Mouse (Mus musculus) liver, embryonic 14.5 days (tissue): ENCODE results near the gene Lrrc8d. TPM values are rescaled to one million over a fixed set of nuclear protein-coding genes. Genes with fewer than 3 reads are reported as not detected.

Source experiments
- ATAC-seq: fragments of 200-750 bp; cut with Nextera tagmentation; 2 replicates; pipeline ENCODE4 v1.8.0; 2017; ENCODE audit warnings: moderate number of reproducible peaks, mild to moderate bottlenecking, moderate library complexity; ENCODE audit not compliant: insufficient read depth
- DNase-seq, 3 experiments: peaks; one replicate each; pipeline ENCODE4 v3.0.0-alpha.2; 2012 to 2013; ENCODE audit warnings: low read depth in 3 of 3, low spot score in 3 of 3
- H3K27ac ChIP-seq: fragments of 300-500 bp; sonication (generic); 2 replicates; pipeline ENCODE4 v1.5.1; 2014; ENCODE audit warnings: moderate library complexity, mild to moderate bottlenecking, control low read depth, inconsistent platforms
- H3K27me3 ChIP-seq: fragments of 300-500 bp; sonication (generic); 2 replicates; pipeline ENCODE4 v1.6.1; 2014; ENCODE audit warnings: mild to moderate bottlenecking, low read length, moderate library complexity; ENCODE audit not compliant: control insufficient read depth, insufficient read depth
- H3K36me3 ChIP-seq: fragments of 300-500 bp; sonication (generic); replicated peaks from 2 replicates; pipeline ENCODE4 v1.6.1; 2014; ENCODE audit warnings: low read depth; ENCODE audit not compliant: control insufficient read depth, insufficient read depth
- H3K4me1 ChIP-seq, 2 experiments: fragments of 200-500 bp in 1 of 2; fragments of 300-500 bp in 1 of 2; sonication (generic) in 1 of 2; replicated peaks; 2 replicates each; pipeline ENCODE4 v1.6.1; 2012 to 2014; ENCODE audit warnings: antibody characterized with exemption in 1 of 2, inconsistent platforms in 1 of 2, low read length in 1 of 2; ENCODE audit not compliant: control insufficient read depth in 2 of 2, insufficient read depth in 2 of 2
- H3K4me2 ChIP-seq: fragments of 300-500 bp; sonication (generic); 2 replicates; pipeline ENCODE4 v1.6.1; 2014; ENCODE audit warnings: low read depth, mild to moderate bottlenecking, control low read depth, moderate library complexity
- H3K4me3 ChIP-seq, 2 experiments: fragments of 200-500 bp in 1 of 2; fragments of 300-500 bp in 1 of 2; sonication (generic) in 1 of 2; 2 replicates each; pipeline ENCODE4 v1.5.1; 2012 to 2014; ENCODE audit warnings: low read depth in 2 of 2, low read length in 2 of 2, mild to moderate bottlenecking in 2 of 2, control low read depth in 1 of 2, inconsistent platforms in 1 of 2, moderate library complexity in 1 of 2; ENCODE audit not compliant: insufficient read depth in 1 of 2
- H3K9ac ChIP-seq: fragments of 300-500 bp; sonication (generic); replicated peaks from 2 replicates; pipeline ENCODE4 v1.6.1; 2014; ENCODE audit warnings: mild to moderate bottlenecking, control low read depth, moderate library complexity
- H3K9me3 ChIP-seq: fragments of 300-500 bp; sonication (generic); 2 replicates; pipeline ENCODE4 v1.6.1; 2016; ENCODE audit warnings: low read length, mixed read lengths; ENCODE audit not compliant: control insufficient read depth
- CTCF ChIP-seq: IDR thresholded peaks from 2 replicates; pipeline ENCODE4 v1.5.1; 2016; ENCODE audit warnings: antibody characterized with exemption, low read depth, control low read depth
- EP300 ChIP-seq: IDR thresholded peaks from 2 replicates; pipeline ENCODE4 v1.6.1; 2016; ENCODE audit warnings: antibody characterized with exemption, low read depth
- WGBS: fragments of 180-500 bp; shearing (Covaris S2); extraction: QIAGEN DNeasy Blood & Tissue Kit; methylation state at CpG from one replicate; pipeline ENCODE4 v1.1.7; 2014; ENCODE audit not compliant: insufficient replicate concordance; 5-methylcytosine and 5-hydroxymethylcytosine counted together
- polyA plus RNA-seq, 2 experiments: library from polyadenylated mRNA; depleted of rRNA in 1 of 2; stranded (reverse) in 1 of 2; unstranded in 1 of 2; fragments of >200 nt; fragmentation: Nextera tagmentation in 1 of 2; extraction: Ambion mirVana in 1 of 2; gene quantifications; 2 replicates each; pipeline versions ENCODE4 v1.2.1 to v1.2.3; 2012 to 2014

The Lrrc8d gene
- polyA plus RNA-seq, 2 experiments, result 3.3 to 7.8 TPM

DNA sequence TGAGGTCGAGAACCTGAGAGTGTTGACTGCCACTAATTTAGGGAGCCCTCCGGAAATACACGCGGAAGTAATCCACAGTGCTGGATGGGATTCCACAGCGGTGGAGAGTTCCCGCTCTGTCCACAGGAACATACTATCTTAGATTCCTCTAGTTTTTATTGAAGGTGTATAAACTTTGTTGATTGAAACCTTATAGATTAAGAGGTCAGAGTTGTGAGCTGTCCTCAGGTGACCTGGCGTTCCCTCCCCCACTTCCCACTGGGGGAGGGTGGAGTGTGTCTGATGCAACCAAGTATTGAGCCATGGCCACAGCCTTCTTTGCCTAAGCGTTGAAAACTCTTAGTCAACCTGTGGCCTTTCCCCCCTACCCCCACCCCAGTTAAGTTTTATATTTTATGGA lies 2.1 kb downstream of the Lrrc8d start:
- Histone ChIP-seq H3K36me3 (no peaks in the 10 kb centered on the region), H3K27ac (no peak overlapping the region), H3K4me1 (peaks cover 13 to 33% of the 10 kb centered on the region in 2 experiments), H3K9ac (no peak overlapping the region), H3K27me3 (peaks cover 9% of the 10 kb centered on the region; the same call in 1 of the 2 replicates), H3K9me3 (no peaks in the 10 kb centered on the region), H3K4me3 (no peak overlapping the region), H3K4me2 (peak overlapping the region; percentile 93; the same call in 1 of the 2 replicates)
- peak in 1 of 3 experiments; percentile 31 for DNase-seq
- WGBS, result 52% methylated on average over 8 of the region's 8 CpGs
- TF ChIP-seq CTCF (no peak), EP300 (no peak; the same call in 1 of the 2 replicates)
- ATAC-seq, result no peak

DNA sequence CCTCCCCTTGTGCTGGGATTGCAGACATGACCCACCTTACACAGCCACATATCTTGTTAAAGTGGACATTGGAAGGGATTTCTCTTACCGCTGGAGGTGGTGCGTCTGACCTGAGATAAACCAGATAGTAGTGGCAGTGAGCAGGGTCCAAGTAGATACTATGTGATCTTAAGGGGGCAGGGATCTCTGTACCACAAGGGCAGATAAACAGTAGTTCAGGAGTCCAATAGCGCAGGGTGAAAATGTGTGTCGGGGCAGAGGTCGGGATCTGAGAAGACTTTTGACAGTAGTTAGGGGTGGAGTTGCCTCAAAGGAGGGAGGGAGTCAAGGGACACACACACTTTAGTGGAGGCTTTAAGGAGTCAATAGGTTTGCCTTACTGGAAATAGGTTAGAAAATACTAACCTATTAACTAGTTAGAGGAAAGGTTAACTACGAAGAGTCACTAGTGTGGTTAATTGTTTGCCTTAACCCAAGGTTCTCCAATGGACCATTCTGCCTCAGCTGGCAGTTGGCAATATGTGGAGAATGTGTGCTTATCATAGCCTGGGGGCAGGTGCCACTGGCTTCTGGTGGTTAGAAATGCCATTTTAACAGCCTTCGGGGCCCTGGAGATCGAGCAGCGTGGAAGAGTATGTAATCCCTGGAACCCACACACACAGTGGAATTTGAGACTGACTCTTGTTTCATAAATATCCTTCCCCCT lies 3.0 kb downstream of the Lrrc8d start:
- 25% methylated on average over 9 of the region's 9 CpGs for WGBS
- Histone ChIP-seq H3K9me3 (no peaks in the 10 kb centered on the region), H3K27ac (no peak overlapping the region), H3K9ac (no peak overlapping the region), H3K27me3 (peaks cover 9% of the 10 kb centered on the region; the same call in 1 of the 2 replicates), H3K36me3 (no peaks in the 10 kb centered on the region), H3K4me1 (peaks cover 13 to 33% of the 10 kb centered on the region in 2 experiments), H3K4me3 (no peak overlapping the region), H3K4me2 (peak overlapping the region; percentile 14; the same call in 1 of the 2 replicates)
- ATAC-seq, result no peak
- no peak for DNase-seq
- TF ChIP-seq CTCF, result no peak
- 0 out of 2 replicates have a peak, but pooled peaks have one; percentile 17 for TF ChIP-seq EP300

DNA sequence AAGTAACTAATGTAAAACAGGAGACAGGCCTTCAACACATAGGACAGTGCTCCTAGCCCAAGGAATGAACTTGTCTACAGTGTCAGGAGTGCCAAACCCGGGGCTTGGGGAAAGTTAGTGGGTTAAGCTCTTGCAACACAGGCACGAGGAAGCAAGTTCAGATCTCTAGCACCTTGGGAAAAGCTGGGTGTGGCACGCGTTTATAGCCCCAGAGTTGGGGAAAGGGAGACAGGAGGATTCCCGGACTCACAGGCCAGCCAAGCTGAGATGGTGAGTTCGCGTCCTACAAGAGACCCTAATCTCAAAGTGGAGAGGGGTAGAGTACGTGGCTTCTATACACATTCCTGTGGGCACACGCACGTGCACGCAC lies 3.5 kb downstream of the Lrrc8d start:
- no peak for ATAC-seq
- Histone ChIP-seq H3K27ac (no peak overlapping the region), H3K4me2 (no peak overlapping the region), H3K27me3 (peaks cover 9% of the 10 kb centered on the region; the same call in 1 of the 2 replicates), H3K36me3 (no peaks in the 10 kb centered on the region), H3K4me1 (peaks cover 13 to 33% of the 10 kb centered on the region in 2 experiments), H3K9ac (no peak overlapping the region), H3K9me3 (no peaks in the 10 kb centered on the region), H3K4me3 (no peak overlapping the region)
- 70% methylated on average over 11 of the region's 11 CpGs for WGBS
- TF ChIP-seq CTCF (no peak), EP300 (no peak)
- no peak for DNase-seq

DNA sequence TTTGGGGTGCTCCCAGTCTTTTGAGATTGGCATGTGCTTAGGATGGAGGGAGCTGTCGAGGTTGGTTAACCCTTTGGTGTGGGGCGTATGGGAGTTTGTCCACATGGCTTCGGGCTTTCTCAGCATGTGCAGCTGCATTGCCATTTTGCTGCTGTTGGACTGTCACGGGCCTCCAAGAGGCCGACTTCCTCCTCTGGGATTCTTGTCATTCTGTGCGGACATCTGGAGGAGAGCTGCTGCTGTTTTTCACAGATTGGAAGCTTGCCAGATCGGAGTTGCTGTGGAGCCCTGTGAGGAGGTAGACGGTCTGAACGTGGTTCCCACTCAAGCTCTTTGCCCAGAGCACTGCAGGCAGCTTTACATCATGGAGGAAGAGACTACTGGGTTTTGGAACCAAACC lies 4.8 kb downstream of the Lrrc8d start:
- Histone ChIP-seq H3K27ac (no peak overlapping the region), H3K4me2 (no peak overlapping the region), H3K9me3 (no peaks in the 10 kb centered on the region), H3K4me1 (peaks cover 13 to 30% of the 10 kb centered on the region in 2 experiments), H3K27me3 (peaks cover 3% of the 10 kb centered on the region; the same call in 1 of the 2 replicates), H3K9ac (no peak overlapping the region), H3K4me3 (no peak overlapping the region), H3K36me3 (no peaks in the 10 kb centered on the region)
- ATAC-seq (no peak), DNase-seq (no peak)
- WGBS, result 59% methylated on average over 9 of the region's 9 CpGs
- TF ChIP-seq CTCF, result no peak
- no peak for TF ChIP-seq EP300

DNA sequence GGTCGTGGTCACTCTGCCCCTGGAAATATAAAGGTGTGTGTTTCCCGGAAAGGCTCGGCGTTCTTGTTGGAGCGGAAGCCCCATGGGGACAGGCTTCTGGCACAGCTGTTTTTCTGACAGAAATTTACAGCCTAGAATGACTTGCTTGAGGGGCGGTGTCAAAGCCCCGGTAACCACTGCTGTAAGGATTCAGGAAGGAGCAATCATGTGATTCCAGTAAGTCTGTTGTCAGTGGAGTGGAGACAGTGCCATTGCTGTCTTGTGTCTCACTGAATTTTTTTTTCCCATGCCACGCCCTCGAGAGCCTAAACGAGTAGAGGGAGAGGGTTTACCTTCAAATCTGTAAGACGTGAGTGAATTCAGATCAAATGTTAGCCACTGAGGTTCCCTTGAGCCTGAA lies 6.9 kb downstream of the Lrrc8d start:
- no peaks in the 10 kb centered on the region for H3K27me3 ChIP-seq
- no peak overlapping the region for H3K9ac ChIP-seq
- H3K4me3 ChIP-seq, result no peak overlapping the region
- peaks cover 8 to 27% of the 10 kb centered on the region in 2 experiments for H3K4me1 ChIP-seq
- 33% methylated on average over 11 of the region's 11 CpGs for WGBS
- no peaks in the 10 kb centered on the region for H3K9me3 ChIP-seq
- DNase-seq (no peak), ATAC-seq (no peak)
- no peaks in the 10 kb centered on the region for H3K36me3 ChIP-seq
- TF ChIP-seq CTCF, result no peak
- TF ChIP-seq EP300, result no peak
- H3K4me2 ChIP-seq, result no peak overlapping the region
- no peak overlapping the region for H3K27ac ChIP-seq
